Mouse (Mus musculus): ENCODE data around the gene Cldn2. TPM values are rescaled to one million over a fixed set of nuclear protein-coding genes. Genes with fewer than 3 reads are reported as not detected.

The Cldn2 gene
- polyA plus RNA-seq, 1 experiment from 2014 or later: not detected

DNA sequence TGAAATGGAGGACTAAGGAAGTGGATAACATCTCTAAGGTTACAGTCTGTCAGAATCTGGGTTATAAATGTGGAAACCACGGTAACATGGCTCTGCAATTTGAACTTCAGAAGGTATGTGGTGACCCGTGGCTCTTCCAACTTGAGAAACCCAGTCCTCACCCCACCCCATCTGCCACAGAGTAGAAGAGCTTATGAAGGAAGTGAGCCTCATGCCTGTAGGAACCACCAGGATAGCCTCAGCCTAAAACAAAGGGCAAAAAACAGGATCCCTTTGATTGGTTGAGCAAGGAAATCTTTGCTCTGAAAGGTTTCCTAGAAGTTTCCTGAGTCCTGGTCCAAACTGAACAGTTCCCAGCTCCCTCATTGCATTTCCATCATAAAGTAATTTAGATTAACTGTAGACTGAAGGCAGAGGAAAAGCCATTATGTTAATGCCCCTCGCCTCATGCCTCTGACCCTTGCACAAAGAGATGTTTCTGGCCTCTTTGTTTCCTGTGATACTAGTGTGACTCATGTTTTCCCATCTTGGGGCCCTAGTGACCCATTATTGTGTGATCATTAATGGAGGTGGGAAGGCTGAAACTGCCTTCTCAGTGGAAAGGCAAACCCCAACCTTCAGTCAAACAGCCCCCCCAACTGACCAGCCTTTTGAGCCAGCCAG, 12.1 kb downstream of the Cldn2 start:
- WGBS: 68% methylated on average over 3 of the region's 3 CpGs
- H3K4me3 ChIP-seq: no peak overlapping the region
- no peaks in the 10 kb centered on the region for H3K9me3 ChIP-seq
- H3K27ac ChIP-seq: no peak overlapping the region
- peaks cover 38% of the 10 kb centered on the region for H3K27me3 ChIP-seq
- no peaks in the 10 kb centered on the region for H3K36me3 ChIP-seq
- H3K9ac ChIP-seq: no peak overlapping the region
- no peaks in the 10 kb centered on the region for H3K4me1 ChIP-seq
- H3K4me2 ChIP-seq: no peak overlapping the region
- no peak for ATAC-seq (ENCODE audit: insufficient number of reproducible peaks, insufficient read depth, low FRiP score, low TSS enrichment, low read depth)

DNA sequence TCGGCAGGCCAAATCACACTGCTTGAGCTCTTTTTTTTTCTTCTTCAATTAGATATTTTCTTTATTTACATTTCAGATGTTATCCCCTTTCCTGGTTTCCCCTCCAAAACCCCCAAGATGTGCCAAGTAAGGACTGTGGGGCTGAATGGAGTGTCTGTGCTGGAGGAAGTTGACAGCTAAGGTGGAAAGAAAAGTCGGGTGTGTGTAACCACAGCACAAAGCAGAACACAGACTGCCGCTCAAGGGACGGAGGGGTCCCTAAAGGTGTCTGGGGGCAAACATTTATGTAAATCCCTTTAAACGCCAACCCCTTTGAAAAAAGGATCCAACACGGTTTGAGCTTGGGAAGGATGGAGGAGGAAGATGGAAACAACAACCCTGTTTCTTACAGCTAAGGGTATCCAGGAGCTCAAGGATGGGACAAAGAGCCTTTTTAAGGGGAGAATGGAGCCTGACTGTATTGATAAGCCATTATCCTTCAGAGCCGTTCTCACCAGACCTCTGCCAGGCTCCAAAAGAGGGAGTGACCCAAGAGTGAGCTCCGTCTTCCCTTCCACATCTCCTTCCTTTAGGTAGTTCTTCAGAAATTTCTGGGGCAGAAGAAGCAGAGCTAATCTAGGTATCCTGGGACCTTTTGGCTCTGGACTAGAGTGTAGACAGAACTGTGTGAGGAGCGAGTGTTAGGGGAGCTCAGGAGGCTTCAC, 12.8 kb downstream of the Cldn2 start:
- no peaks in the 10 kb centered on the region for H3K9me3 ChIP-seq
- ATAC-seq (ENCODE audit: insufficient number of reproducible peaks, insufficient read depth, low FRiP score, low TSS enrichment, low read depth): no peak
- no peak overlapping the region for H3K27ac ChIP-seq
- 73% methylated on average over 9 of the region's 9 CpGs for whole genome bisulfite sequencing
- no peak overlapping the region for H3K4me3 ChIP-seq
- H3K4me2 ChIP-seq: no peak overlapping the region
- H3K4me1 ChIP-seq: no peaks in the 10 kb centered on the region
- H3K36me3 ChIP-seq: no peaks in the 10 kb centered on the region
- H3K27me3 ChIP-seq: peaks cover 38% of the 10 kb centered on the region
- no peak overlapping the region for H3K9ac ChIP-seq

DNA sequence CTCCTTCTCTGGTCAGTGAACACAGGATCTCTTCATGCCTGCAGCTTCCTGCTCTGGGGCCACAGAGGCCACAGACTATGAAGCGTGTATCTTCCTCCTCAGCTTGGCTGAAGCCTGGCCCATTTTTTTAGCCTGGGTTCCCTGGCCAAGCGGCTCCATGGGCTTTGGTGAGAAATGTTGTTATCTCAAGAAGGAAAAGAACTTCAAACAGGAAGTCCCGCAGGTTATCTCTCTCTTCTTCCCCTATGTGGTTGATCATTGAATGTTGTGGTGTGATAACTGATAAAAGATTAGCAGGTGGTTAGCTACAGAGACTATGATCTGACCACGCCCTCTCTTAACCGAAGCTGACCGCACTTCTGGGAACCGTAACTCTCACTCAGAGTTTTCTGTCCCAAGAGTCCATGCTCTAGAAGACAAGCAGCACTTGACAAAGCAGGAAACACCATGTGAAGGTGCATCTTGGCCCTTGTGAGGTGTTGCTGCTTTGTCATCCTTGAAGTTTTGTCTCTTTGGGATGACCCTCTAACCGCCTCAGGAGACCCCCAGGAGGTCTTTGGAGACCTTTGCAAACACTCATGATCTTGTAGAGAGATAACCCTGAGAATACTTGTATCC, 13.5 kb downstream of the Cldn2 start:
- Histone ChIP-seq H3K4me1 (no peaks in the 10 kb centered on the region), H3K4me2 (no peak overlapping the region), H3K9me3 (no peaks in the 10 kb centered on the region), H3K36me3 (no peaks in the 10 kb centered on the region), H3K27ac (no peak overlapping the region), H3K4me3 (no peak overlapping the region), H3K9ac (no peak overlapping the region), H3K27me3 (peaks cover 33% of the 10 kb centered on the region)
- ATAC-seq (ENCODE audit: insufficient number of reproducible peaks, insufficient read depth, low FRiP score, low TSS enrichment, low read depth): no peak
- WGBS: 83% methylated on average over 8 of the region's 8 CpGs

GRCm38 (mm10) chrX:139815201-139815600, 14.6 kb downstream of the Cldn2 start:
- Histone ChIP-seq H3K4me3 (no peak overlapping the region), H3K36me3 (no peaks in the 10 kb centered on the region), H3K4me2 (no peak overlapping the region), H3K4me1 (no peaks in the 10 kb centered on the region), H3K27me3 (peaks cover 33% of the 10 kb centered on the region), H3K9ac (no peak overlapping the region), H3K27ac (no peak overlapping the region), H3K9me3 (no peaks in the 10 kb centered on the region)
- WGBS: 79% methylated on average over 5 of the region's 5 CpGs
- no peak for ATAC-seq (ENCODE audit: insufficient number of reproducible peaks, insufficient read depth, low FRiP score, low TSS enrichment, low read depth)

DNA sequence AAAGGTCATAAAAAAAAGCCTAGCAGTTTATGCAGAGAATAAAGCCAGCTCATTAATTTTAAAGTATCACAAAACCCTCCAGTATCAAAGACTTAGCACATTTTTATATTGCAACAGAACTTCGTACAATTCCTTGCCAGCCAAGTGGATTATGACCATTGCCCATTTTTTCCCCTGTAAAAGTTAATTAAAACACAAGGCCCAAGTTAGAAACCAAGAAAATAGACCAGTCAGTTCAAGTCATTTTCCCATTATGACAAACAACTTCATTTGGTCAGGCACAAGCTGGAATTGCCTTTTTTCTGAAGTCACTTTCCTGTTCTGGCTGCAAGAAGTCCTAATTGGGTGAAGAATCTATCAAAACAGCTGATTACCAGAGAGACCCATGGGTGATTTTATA, 24.8 kb downstream of the Cldn2 start:
- H3K9me3 ChIP-seq: no peaks in the 10 kb centered on the region
- no peaks in the 10 kb centered on the region for H3K36me3 ChIP-seq
- ATAC-seq (ENCODE audit: insufficient number of reproducible peaks, insufficient read depth, low FRiP score, low TSS enrichment, low read depth): no peak
- H3K4me3 ChIP-seq: no peak overlapping the region
- no peak overlapping the region for H3K27ac ChIP-seq
- H3K9ac ChIP-seq: no peak overlapping the region
- WGBS: 80% methylated on average over 1 of the region's 1 CpGs
- H3K4me2 ChIP-seq: no peak overlapping the region
- no peaks in the 10 kb centered on the region for H3K4me1 ChIP-seq
- peaks cover 29% of the 10 kb centered on the region for H3K27me3 ChIP-seq

DNA sequence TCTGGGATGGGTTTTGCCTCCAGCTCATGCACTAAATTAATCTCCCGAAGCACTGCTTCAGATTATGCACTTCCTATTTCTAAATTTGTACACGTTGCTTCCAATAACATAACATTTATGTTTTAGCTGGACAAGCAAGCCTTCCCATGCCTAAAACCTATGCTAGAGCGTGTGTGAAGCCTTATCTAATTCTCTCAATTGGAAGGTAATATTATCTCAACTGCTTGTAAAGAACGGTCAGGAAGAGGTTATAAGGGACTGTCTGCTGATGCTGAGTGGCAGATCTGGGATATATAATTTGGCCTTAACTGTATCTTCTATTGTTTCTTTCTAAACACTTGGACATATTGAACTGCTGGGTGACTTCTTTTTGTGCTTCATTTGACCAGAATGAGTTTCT, 26.3 kb downstream of the Cldn2 start:
- Histone ChIP-seq H3K27me3 (peaks cover 29% of the 10 kb centered on the region), H3K9me3 (no peaks in the 10 kb centered on the region), H3K27ac (no peak overlapping the region), H3K9ac (no peak overlapping the region), H3K36me3 (no peaks in the 10 kb centered on the region), H3K4me2 (no peak overlapping the region), H3K4me3 (no peak overlapping the region), H3K4me1 (no peaks in the 10 kb centered on the region)
- WGBS: 76% methylated on average over 4 of the region's 4 CpGs
- ATAC-seq (ENCODE audit: insufficient number of reproducible peaks, insufficient read depth, low FRiP score, low TSS enrichment, low read depth): no peak

- no peak overlapping the region for H3K27ac ChIP-seq
- H3K4me1 ChIP-seq: no peaks in the 10 kb centered on the region
- no peak overlapping the region for H3K4me3 ChIP-seq
- H3K27me3 ChIP-seq: peaks cover 19% of the 10 kb centered on the region; the same call in 1 of the 2 replicates
- no peaks in the 10 kb centered on the region for H3K36me3 ChIP-seq
- no peaks in the 10 kb centered on the region for H3K9me3 ChIP-seq
- no peak for ATAC-seq (ENCODE audit: insufficient number of reproducible peaks, insufficient read depth, low FRiP score, low TSS enrichment, low read depth)
- 89% methylated on average over 6 of the region's 6 CpGs for WGBS
- no peak overlapping the region for H3K4me2 ChIP-seq
- no peak overlapping the region for H3K9ac ChIP-seq
Observed at GRCm38 (mm10) chrX:139828363-139829092, 27.9 kb downstream of the Cldn2 start.

DNA sequence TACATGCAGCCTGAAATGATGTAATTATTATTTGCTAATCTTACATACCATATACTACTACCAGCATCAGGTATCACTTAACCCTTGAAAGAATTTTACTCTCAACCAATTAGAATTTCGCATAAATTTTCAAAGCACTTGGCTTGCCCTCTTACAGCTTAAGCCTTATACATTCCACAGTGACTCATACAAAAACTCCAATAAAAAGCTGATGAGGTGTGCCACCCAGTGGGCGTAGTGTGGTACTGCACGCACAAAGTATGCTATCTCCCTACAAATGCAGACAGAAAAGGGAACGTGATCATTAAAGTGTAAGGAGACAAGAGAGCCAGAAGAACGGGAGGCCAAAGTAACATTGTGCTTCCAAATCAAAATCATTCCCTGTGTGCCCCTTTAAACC, 31.8 kb downstream of the Cldn2 start:
- H3K4me3 ChIP-seq: no peak overlapping the region
- H3K4me2 ChIP-seq: no peak overlapping the region
- H3K27ac ChIP-seq: no peak overlapping the region
- ATAC-seq (ENCODE audit: insufficient number of reproducible peaks, insufficient read depth, low FRiP score, low TSS enrichment, low read depth): no peak
- H3K4me1 ChIP-seq: no peaks in the 10 kb centered on the region
- no peak overlapping the region for H3K9ac ChIP-seq
- no peaks in the 10 kb centered on the region for H3K9me3 ChIP-seq
- no peaks in the 10 kb centered on the region for H3K36me3 ChIP-seq
- peaks cover 6% of the 10 kb centered on the region for H3K27me3 ChIP-seq
- WGBS: 21% methylated on average over 5 of the region's 5 CpGs

DNA sequence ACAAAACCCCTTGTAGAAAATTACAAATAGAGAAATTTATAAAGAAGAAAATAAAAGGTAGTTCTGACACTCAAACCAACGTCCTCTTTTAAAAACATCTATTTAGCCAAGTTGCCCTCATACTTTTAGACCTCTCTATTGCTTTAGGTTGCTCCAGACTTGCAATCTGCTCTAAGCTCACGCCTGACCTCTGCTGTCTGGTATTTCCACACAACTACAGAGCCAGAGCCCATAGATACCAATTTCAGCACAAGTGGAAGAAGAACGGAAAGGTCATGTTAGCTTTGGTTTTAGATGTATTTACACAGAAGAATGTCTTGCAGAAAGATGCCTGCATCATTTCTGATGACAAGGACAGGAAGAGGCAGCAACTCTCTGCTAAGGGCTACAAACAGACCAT, 38.4 kb downstream of the Cldn2 start:
- Histone ChIP-seq H3K9me3 (no peaks in the 10 kb centered on the region), H3K36me3 (no peaks in the 10 kb centered on the region), H3K4me3 (no peak overlapping the region), H3K27ac (no peak overlapping the region), H3K4me1 (no peaks in the 10 kb centered on the region), H3K4me2 (no peak overlapping the region), H3K9ac (no peak overlapping the region), H3K27me3 (peaks cover 7% of the 10 kb centered on the region)
- ATAC-seq (ENCODE audit: insufficient number of reproducible peaks, insufficient read depth, low FRiP score, low TSS enrichment, low read depth): no peak
- WGBS: 50% methylated on average over 3 of the region's 3 CpGs

DNA sequence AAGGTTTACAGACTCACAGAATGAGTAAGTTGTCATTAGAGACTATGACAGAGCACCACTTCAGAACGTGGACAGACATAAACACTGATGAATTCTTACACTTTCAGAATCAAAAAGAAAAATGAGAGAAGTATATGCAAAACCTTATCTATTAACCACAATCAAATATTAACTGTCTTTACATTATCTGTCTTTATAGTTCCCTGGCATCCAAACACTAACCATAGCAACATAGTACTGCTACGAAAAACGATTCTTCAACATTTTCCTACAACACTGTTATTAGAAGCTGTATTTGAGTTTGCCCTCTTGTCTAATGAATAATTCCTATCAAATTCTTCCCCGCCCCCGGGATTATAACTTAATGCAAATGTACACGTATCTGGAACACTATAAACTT, 40.5 kb downstream of the Cldn2 start:
- H3K27me3 ChIP-seq: peaks cover 4% of the 10 kb centered on the region; the same call in 1 of the 2 replicates
- no peak for ATAC-seq (ENCODE audit: insufficient number of reproducible peaks, insufficient read depth, low FRiP score, low TSS enrichment, low read depth)
- H3K4me2 ChIP-seq: no peak overlapping the region
- no peak overlapping the region for H3K4me3 ChIP-seq
- H3K9ac ChIP-seq: no peak overlapping the region
- H3K4me1 ChIP-seq: no peaks in the 10 kb centered on the region
- H3K27ac ChIP-seq: no peak overlapping the region
- no peaks in the 10 kb centered on the region for H3K9me3 ChIP-seq
- H3K36me3 ChIP-seq: no peaks in the 10 kb centered on the region
- WGBS: 73% methylated on average over 6 of the region's 6 CpGs

GRCm38 (mm10) chrX:139854795-139855194, 54.2 kb downstream of the Cldn2 start:
- H3K4me1 ChIP-seq: no peaks in the 10 kb centered on the region

More at GRCm38 (mm10) chrX:139854795-139855194, 54.2 kb downstream of the Cldn2 start:
- H3K27ac ChIP-seq: no peak overlapping the region
- 92% methylated on average over 4 of the region's 4 CpGs for WGBS
- no peak overlapping the region for H3K4me3 ChIP-seq
- no peak overlapping the region for H3K4me2 ChIP-seq
- ATAC-seq (ENCODE audit: insufficient number of reproducible peaks, insufficient read depth, low FRiP score, low TSS enrichment, low read depth): no peak
- peaks cover 18% of the 10 kb centered on the region for H3K27me3 ChIP-seq
- no peaks in the 10 kb centered on the region for H3K9me3 ChIP-seq
- H3K9ac ChIP-seq: no peak overlapping the region
- no peaks in the 10 kb centered on the region for H3K36me3 ChIP-seq

Measured in embryonic facial prominence, embryonic 13.5 days (tissue).